Mouse (Mus musculus) liver, postnatal 0 days (tissue): ENCODE measurements around the gene Fbxo5. TPM values are rescaled to one million over a fixed set of nuclear protein-coding genes. Genes with fewer than 3 reads are reported as not detected.

Experiments
- ATAC-seq: fragments of 200-750 bp; cut with Nextera tagmentation; 2 replicates; pipeline ENCODE4 v1.8.0; 2017; ENCODE audit warnings: mild to moderate bottlenecking, moderate library complexity
- DNase-seq: peaks from one replicate; pipeline ENCODE4 v3.0.0-alpha.2; 2016
- H3K27ac ChIP-seq: fragments of 300-500 bp; sonication (generic); 2 replicates; pipeline ENCODE4 v1.5.1; 2014; ENCODE audit warnings: antibody characterized with exemption, moderate library complexity, mild to moderate bottlenecking, low read depth
- H3K27me3 ChIP-seq: fragments of 300-500 bp; sonication (generic); 2 replicates; pipeline ENCODE4 v1.6.1; 2014; ENCODE audit warnings: low read length, control low read depth, mixed read lengths; ENCODE audit not compliant: insufficient read depth
- H3K36me3 ChIP-seq: fragments of 300-500 bp; sonication (generic); replicated peaks from 2 replicates; pipeline ENCODE4 v1.6.1; 2014; ENCODE audit warnings: mild to moderate bottlenecking, control low read depth, low read length, moderate library complexity, mixed read lengths; ENCODE audit not compliant: insufficient read depth
- H3K4me1 ChIP-seq: fragments of 300-500 bp; sonication (generic); 2 replicates; pipeline ENCODE4 v1.6.1; 2014; ENCODE audit warnings: antibody characterized with exemption, mild to moderate bottlenecking, control low read depth; ENCODE audit not compliant: insufficient read depth
- H3K4me2 ChIP-seq: fragments of 300-500 bp; sonication (generic); 2 replicates; pipeline ENCODE4 v1.6.1; 2014; ENCODE audit warnings: low read depth, mild to moderate bottlenecking, low read length, moderate library complexity, mixed read lengths
- H3K4me3 ChIP-seq: fragments of 300-500 bp; sonication (generic); 2 replicates; pipeline ENCODE4 v1.5.1; 2014; ENCODE audit warnings: low read depth, low read length
- H3K9ac ChIP-seq: fragments of 300-500 bp; sonication (generic); replicated peaks from 2 replicates; pipeline ENCODE4 v1.6.1; 2014; ENCODE audit warnings: mild to moderate bottlenecking, moderate library complexity
- H3K9me3 ChIP-seq: fragments of 300-500 bp; sonication (generic); 2 replicates; pipeline ENCODE4 v1.6.1; 2016; ENCODE audit warnings: mild to moderate bottlenecking, control low read depth, low read length, mixed read lengths
- CTCF ChIP-seq: sonication (generic); IDR thresholded peaks from 2 replicates; pipeline ENCODE4 v1.5.1; 2016; ENCODE audit warnings: antibody characterized with exemption, low read depth
- EP300 ChIP-seq: IDR thresholded peaks from 2 replicates; pipeline ENCODE4 v1.6.1; 2016; ENCODE audit warnings: antibody characterized with exemption, low read depth, mild to moderate bottlenecking
- WGBS: fragments of 180-500 bp; shearing (Covaris S2); extraction: QIAGEN DNeasy Blood & Tissue Kit; methylation state at CpG from one replicate; pipeline ENCODE4 v1.1.7; 2014; ENCODE audit not compliant: insufficient replicate concordance; 5-methylcytosine and 5-hydroxymethylcytosine counted together
- polyA plus RNA-seq: library from polyadenylated mRNA; unstranded; fragments of >200 nt; fragmentation: Nextera tagmentation; extraction: Ambion mirVana; gene quantifications from 2 replicates; pipeline ENCODE4 v1.2.1, GENCODE M21; 2015

Gene Fbxo5
- polyA plus RNA-seq: 41.1 and 42.8 TPM in 2 replicates

- H3K36me3 ChIP-seq: peaks cover 28% of the 10 kb centered on the region
- peak within 1 kb of the TSS; percentile 88 for H3K9ac ChIP-seq
- H3K27ac ChIP-seq: peak within 1 kb of the TSS; percentile 88
- peak within 1 kb of the TSS; percentile 91 for H3K4me3 ChIP-seq
- ATAC-seq (peak; percentile 92), DNase-seq (peak; percentile 98)
- no peaks in the 10 kb centered on the region for H3K9me3 ChIP-seq
- H3K4me1 ChIP-seq: peaks cover 30% of the 10 kb centered on the region
- H3K4me2 ChIP-seq: peak within 1 kb of the TSS; percentile 97
- 0% methylated on average over 41 of the region's 42 CpGs for whole genome bisulfite sequencing
- no peaks in the 10 kb centered on the region for H3K27me3 ChIP-seq
- TF ChIP-seq EP300 (no peak), CTCF (no peak)
Measured at GRCm38 (mm10) chr10:5805243-5805730, at the start of gene Fbxo5. Gene Fbxo5, minus strand, starts transcription at chr10:5805600.

GRCm38 (mm10) chr10:5853290-5853868 is 48.0 kb upstream of the Fbxo5 start:
- Histone ChIP-seq H3K4me2 (no peak overlapping the region), H3K27me3 (no peaks in the 10 kb centered on the region), H3K4me3 (no peak overlapping the region), H3K27ac (no peak overlapping the region), H3K9ac (no peak overlapping the region), H3K9me3 (no peaks in the 10 kb centered on the region), H3K36me3 (no peaks in the 10 kb centered on the region), H3K4me1 (no peaks in the 10 kb centered on the region)
- no peak for DNase-seq
- TF ChIP-seq EP300: no peak
- no peak for TF ChIP-seq CTCF
- WGBS: 75% methylated on average over 8 of the region's 8 CpGs
- ATAC-seq: no peak

DNA sequence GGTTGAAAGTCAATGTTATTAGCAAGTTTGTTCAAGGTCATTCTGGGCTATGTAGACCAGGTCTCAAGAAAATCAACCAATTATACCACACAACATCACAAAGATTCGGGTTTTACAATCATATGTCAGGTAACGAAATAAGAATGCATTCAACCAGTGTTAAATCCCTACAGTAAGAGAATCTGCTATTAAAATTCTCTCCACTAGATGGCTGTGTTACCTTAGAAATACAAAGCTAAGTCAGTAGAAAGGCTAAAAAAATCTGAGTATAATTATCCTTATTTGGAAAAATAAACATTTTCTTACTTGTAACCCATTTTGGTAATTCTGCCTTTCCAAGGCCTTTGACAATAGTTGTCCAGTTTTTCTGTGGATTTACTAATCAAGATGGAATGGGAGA is 41.5 kb upstream of the Fbxo5 start:
- Histone ChIP-seq H3K36me3 (no peaks in the 10 kb centered on the region), H3K9ac (no peak overlapping the region), H3K27ac (no peak overlapping the region), H3K4me1 (no peaks in the 10 kb centered on the region), H3K9me3 (no peaks in the 10 kb centered on the region), H3K4me3 (no peak overlapping the region), H3K4me2 (no peak overlapping the region), H3K27me3 (no peaks in the 10 kb centered on the region)
- ATAC-seq (no peak), DNase-seq (no peak)
- TF ChIP-seq EP300 (no peak), CTCF (peak; percentile 49)
- WGBS: 37% methylated on average over 2 of the region's 2 CpGs

DNA sequence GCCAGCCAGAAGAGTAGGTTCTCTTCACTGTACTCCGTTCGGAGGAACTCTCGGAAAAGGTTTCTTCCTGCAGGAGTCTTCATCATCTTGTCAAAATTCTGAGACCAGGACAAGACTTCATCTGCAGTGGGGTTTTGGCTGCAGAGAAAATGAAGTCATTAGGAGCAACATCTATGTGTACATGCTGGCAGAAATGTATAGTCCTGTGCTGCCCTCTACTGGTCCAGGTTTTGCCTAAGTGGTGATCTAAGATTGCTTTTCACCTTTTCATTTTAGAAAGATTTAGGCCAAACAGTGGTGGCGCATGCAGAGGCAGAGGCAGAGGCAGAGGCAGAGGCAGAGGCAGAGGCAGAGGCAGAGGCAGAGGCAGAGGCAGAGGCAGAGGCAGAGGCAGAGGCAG is 36.0 kb upstream of the Fbxo5 start:
- Histone ChIP-seq H3K9ac (no peak overlapping the region), H3K36me3 (no peaks in the 10 kb centered on the region), H3K4me1 (no peaks in the 10 kb centered on the region), H3K27ac (no peak overlapping the region), H3K9me3 (no peaks in the 10 kb centered on the region), H3K4me2 (no peak overlapping the region), H3K4me3 (no peak overlapping the region), H3K27me3 (no peaks in the 10 kb centered on the region)
- TF ChIP-seq EP300 (no peak), CTCF (peak; percentile 76)
- DNase-seq (peak; percentile 71), ATAC-seq (no peak)
- 78% methylated on average over 4 of the region's 4 CpGs for WGBS

DNA sequence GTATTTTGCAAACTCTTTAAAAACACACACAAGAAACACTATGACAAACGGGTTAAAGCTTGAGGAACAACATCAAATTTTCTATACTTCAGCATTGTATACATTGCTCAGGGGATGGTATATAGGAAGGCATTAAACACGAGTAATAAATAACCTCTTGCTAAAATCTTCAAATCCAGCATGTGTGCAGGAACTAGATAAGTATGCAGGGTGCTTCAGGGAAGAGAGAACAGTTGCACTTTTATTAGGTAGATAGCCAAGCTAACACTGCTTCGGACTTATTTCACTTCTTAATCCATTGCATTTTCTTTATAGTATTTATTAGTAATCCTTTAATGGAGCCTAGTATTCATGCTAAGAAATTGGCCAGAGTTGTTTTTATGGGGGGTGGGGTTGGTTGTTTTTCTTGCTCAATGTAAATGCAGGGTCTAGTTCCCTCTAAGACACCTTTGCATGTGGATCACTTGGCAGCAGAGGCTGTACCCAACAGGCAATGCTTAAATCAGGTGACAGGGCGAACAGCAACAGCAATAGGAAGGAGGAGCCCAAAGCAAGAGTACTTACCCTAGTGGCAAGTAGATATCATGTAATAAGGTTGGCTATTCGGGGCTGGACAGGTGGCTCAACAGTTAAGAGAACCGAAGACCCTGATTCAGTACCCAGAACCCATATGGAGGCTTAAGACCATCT is 21.1 kb upstream of the Fbxo5 start:
- Histone ChIP-seq H3K9ac (no peak overlapping the region), H3K4me3 (no peak overlapping the region), H3K4me1 (peaks cover 16% of the 10 kb centered on the region), H3K27ac (no peak overlapping the region), H3K36me3 (0 out of 2 replicates have a peak, but pooled peaks cover 3% of the 10 kb centered on the region), H3K9me3 (no peaks in the 10 kb centered on the region), H3K27me3 (no peaks in the 10 kb centered on the region), H3K4me2 (no peak overlapping the region)
- no peak for DNase-seq
- TF ChIP-seq CTCF: no peak
- TF ChIP-seq EP300: no peak
- ATAC-seq: no peak
- 49% methylated on average over 6 of the region's 6 CpGs for WGBS

GRCm38 (mm10) chr10:5824779-5825178 is 19.4 kb upstream of the Fbxo5 start:
- under 1% methylated on average over 3 of the region's 3 CpGs for WGBS
- H3K4me1 ChIP-seq: peaks cover 16% of the 10 kb centered on the region
- H3K4me2 ChIP-seq: peak overlapping the region; percentile 87
- H3K36me3 ChIP-seq: peaks cover 11% of the 10 kb centered on the region
- peak overlapping the region; percentile 88 for H3K27ac ChIP-seq
- ATAC-seq (no peak), DNase-seq (peak; percentile 34)
- TF ChIP-seq EP300 (no peak), CTCF (peak; percentile 79)
- peak overlapping the region; percentile 78 for H3K4me3 ChIP-seq
- no peaks in the 10 kb centered on the region for H3K9me3 ChIP-seq
- H3K9ac ChIP-seq: peak overlapping the region; percentile 52
- no peaks in the 10 kb centered on the region for H3K27me3 ChIP-seq
